In genomic region chr5:97202557-97202956, GRCm38 (mm10) we compare ENCODE assay signal across 10 mouse cellular contexts.
"Had no signal": no experiment of that assay in that cellular context is flagged by ENCODE, and none has a peak within 500 bp of the region (broad histone marks: within the 10 kb centered on the region; RNA-seq: fewer than 3 reads in every experiment).

No protein-coding gene starts in this region.

- DNase-seq: kidney, adult 18-20 months; kidney, adult 9 months; kidney, postnatal 14 days; kidney, postnatal 4 days; layer of hippocampus, adult 9-11 months; liver, embryonic 13.5 days; lung, embryonic 14.5 days; midbrain, embryonic 14.5 days; thymus, adult 2 months; thymus, postnatal 25 days had no signal
